Mouse (Mus musculus) stomach, embryonic 15.5 days (tissue): ENCODE measurements around the gene Hmgxb4. TPM values are rescaled to one million over a fixed set of nuclear protein-coding genes. Genes with fewer than 3 reads are reported as not detected.
A peak's percentile ranks its signal among the peaks of the same experiment; 100 is the strongest.

Experiments used
- ATAC-seq: fragments of 200-750 bp; cut with Nextera tagmentation; 2 replicates; pipeline ENCODE4 v1.8.0; 2017; ENCODE audit warnings: low read depth, moderate number of reproducible peaks, moderate TSS enrichment; ENCODE audit not compliant: insufficient read depth, low FRiP score
- H3K27ac ChIP-seq: fragments of 300-500 bp; sonication (generic); 2 replicates; pipeline ENCODE4 v1.5.1; 2015; ENCODE audit warnings: mild to moderate bottlenecking, inconsistent platforms
- H3K27me3 ChIP-seq: fragments of 300-500 bp; sonication (generic); replicated peaks from 2 replicates; pipeline ENCODE4 v1.6.1; 2015; ENCODE audit warnings: inconsistent platforms
- H3K36me3 ChIP-seq: fragments of 300-500 bp; sonication (generic); 2 replicates; pipeline ENCODE4 v1.6.1; 2015; ENCODE audit warnings: inconsistent platforms
- H3K4me1 ChIP-seq: fragments of 300-500 bp; sonication (generic); 2 replicates; pipeline ENCODE4 v1.6.1; 2015; ENCODE audit warnings: inconsistent platforms
- H3K4me2 ChIP-seq: fragments of 300-500 bp; sonication (generic); 2 replicates; pipeline ENCODE4 v1.6.1; 2015; ENCODE audit warnings: mild to moderate bottlenecking, inconsistent platforms
- H3K4me3 ChIP-seq: fragments of 300-500 bp; sonication (generic); replicated peaks from 2 replicates; pipeline ENCODE4 v1.5.1; 2015; ENCODE audit warnings: inconsistent platforms
- H3K9ac ChIP-seq: fragments of 300-500 bp; sonication (generic); 2 replicates; pipeline ENCODE4 v1.6.1; 2015; ENCODE audit warnings: inconsistent platforms
- H3K9me3 ChIP-seq: fragments of 300-500 bp; sonication (generic); 2 replicates; pipeline ENCODE4 v1.6.1; 2016; ENCODE audit warnings: inconsistent platforms
- WGBS: fragments of 180-500 bp; shearing (Covaris S2); methylation state at CpG from one replicate; pipeline ENCODE4 v1.1.7; 2015; 5-methylcytosine and 5-hydroxymethylcytosine counted together
- polyA plus RNA-seq: library from polyadenylated mRNA; unstranded; fragments of >200 nt; fragmentation: Nextera tagmentation; extraction: Ambion mirVana; gene quantifications from 2 replicates; pipeline ENCODE4 v1.2.1, GENCODE M21; 2015

Gene Hmgxb4
- polyA plus RNA-seq, 1 experiment from 2014 or later: 26.0 TPM

DNA sequence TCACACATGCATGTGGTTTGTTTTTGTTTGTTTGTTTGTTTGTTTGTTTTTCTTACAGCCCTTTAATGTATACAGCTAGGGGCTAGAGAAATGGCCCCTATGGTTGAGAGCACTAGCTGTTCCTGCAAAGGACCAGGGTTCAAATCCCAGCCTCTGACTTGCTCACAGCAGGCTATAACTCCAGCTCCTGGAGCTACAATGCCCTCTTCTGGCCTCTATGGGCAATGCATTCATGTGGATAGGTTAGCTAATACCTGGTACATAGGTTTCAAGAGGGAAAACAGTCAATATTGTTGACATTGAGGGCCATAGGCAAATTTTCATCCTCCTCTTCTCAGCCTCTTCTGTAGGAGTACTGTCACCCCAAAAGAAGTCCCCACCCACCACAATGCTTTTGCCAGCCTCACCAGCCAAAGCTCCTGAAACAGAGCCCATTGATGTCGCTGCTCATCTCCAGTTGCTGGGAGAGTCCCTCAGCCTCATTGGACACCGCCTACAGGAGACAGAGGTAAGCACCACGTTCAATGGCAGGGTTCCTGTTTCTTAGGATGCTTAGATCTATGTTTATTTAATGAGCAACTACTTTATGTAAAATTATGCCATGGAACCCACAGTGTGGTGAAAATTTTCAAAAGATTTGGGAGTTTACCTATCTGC, 30.6 kb downstream of the Hmgxb4 start:
- no peaks in the 10 kb centered on the region for H3K4me1 ChIP-seq
- 89% methylated on average over 3 of the region's 3 CpGs for WGBS
- H3K9ac ChIP-seq: no peak overlapping the region
- no peaks in the 10 kb centered on the region for H3K27me3 ChIP-seq
- H3K36me3 ChIP-seq: peaks cover 36% of the 10 kb centered on the region
- H3K9me3 ChIP-seq: no peaks in the 10 kb centered on the region
- no peak overlapping the region for H3K4me3 ChIP-seq
- ATAC-seq: no peak
- H3K4me2 ChIP-seq: no peak overlapping the region
- no peak overlapping the region for H3K27ac ChIP-seq

DNA sequence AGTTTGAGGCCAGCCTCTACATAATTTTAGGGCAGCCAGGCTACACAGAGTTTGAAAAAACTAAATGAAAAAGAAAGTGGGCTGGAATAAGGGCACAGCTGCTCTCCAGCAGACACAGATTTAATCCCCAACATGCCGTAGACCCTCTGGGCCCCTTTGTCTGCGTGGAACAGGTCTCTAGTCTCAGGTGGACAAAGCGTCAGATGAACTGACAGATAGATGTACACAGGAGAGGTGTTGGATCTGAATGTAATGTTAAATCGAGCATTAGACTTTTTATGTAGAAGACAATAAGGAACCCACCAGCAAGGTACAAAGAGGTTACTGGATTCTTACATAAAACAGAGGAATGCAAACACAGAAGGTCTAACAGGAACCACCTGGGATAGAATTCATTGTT, 32.7 kb downstream of the Hmgxb4 start:
- WGBS: 84% methylated on average over 4 of the region's 4 CpGs
- Histone ChIP-seq H3K4me1 (no peaks in the 10 kb centered on the region), H3K27me3 (no peaks in the 10 kb centered on the region), H3K4me2 (no peak overlapping the region), H3K9ac (no peak overlapping the region), H3K9me3 (no peaks in the 10 kb centered on the region), H3K27ac (no peak overlapping the region), H3K36me3 (peaks cover 49% of the 10 kb centered on the region), H3K4me3 (no peak overlapping the region)
- ATAC-seq: no peak

DNA sequence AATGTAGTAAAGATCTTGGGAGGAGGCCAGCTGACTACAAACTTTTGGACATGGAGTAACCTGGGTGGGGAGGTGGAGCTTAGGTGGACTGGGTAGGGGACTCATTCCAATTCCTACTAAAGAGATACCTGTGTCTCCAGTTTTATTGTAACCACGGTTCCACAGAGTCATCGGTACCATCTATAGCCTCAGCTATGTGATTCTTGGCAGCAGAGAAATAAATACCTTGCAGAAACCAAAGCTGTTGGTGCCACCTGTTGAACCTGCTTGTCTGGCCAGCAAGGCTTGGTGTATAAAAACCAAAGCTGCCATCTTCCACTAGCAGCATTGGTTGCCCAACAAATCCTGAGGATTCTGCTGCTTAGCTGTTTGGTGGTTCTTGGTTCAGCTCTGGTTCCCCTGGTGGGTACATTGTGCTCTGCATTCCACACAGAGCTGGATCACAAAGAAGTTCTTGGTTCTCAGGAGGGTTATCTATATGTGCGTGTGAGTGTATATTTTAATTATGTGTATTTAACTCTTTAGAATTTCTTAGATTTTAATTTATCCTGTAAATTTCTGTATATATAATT, 37.4 kb downstream of the Hmgxb4 start:
- Histone ChIP-seq H3K9me3 (no peaks in the 10 kb centered on the region), H3K4me3 (no peak overlapping the region), H3K4me1 (0 out of 2 replicates have a peak, but pooled peaks cover 8% of the 10 kb centered on the region), H3K9ac (no peak overlapping the region), H3K27me3 (no peaks in the 10 kb centered on the region), H3K4me2 (no peak overlapping the region), H3K27ac (no peak overlapping the region), H3K36me3 (peaks cover 19% of the 10 kb centered on the region)
- WGBS: 91% methylated on average over 3 of the region's 3 CpGs
- ATAC-seq: no peak

DNA sequence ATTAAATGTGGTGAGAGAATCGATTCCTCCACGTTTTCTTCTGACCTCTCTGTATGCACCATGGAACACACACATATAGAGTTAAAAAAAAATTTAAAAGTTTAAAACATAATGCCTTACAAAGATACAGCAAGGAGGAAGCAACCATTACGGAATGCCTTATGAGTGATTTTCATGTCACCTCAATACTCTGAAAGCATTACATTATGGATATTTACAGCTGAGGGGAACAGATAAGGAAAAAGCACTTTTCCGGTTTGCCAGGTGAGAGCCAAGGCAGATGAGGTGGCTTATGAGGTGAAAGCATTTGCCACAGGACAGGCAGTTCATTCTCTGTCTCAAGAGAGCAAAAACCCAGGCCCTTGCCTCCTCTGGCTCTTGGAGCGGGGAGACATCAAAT, 39.8 kb downstream of the Hmgxb4 start:
- no peak for ATAC-seq
- Histone ChIP-seq H3K27me3 (no peaks in the 10 kb centered on the region), H3K4me3 (peak overlapping the region; percentile 76), H3K27ac (peak overlapping the region; percentile 87; the same call in 1 of the 2 replicates), H3K9ac (no peak overlapping the region), H3K4me2 (peak overlapping the region; percentile 65), H3K36me3 (peaks cover 13% of the 10 kb centered on the region), H3K4me1 (0 out of 2 replicates have a peak, but pooled peaks cover 8% of the 10 kb centered on the region), H3K9me3 (no peaks in the 10 kb centered on the region)
- 61% methylated on average over 5 of the region's 5 CpGs for WGBS

DNA sequence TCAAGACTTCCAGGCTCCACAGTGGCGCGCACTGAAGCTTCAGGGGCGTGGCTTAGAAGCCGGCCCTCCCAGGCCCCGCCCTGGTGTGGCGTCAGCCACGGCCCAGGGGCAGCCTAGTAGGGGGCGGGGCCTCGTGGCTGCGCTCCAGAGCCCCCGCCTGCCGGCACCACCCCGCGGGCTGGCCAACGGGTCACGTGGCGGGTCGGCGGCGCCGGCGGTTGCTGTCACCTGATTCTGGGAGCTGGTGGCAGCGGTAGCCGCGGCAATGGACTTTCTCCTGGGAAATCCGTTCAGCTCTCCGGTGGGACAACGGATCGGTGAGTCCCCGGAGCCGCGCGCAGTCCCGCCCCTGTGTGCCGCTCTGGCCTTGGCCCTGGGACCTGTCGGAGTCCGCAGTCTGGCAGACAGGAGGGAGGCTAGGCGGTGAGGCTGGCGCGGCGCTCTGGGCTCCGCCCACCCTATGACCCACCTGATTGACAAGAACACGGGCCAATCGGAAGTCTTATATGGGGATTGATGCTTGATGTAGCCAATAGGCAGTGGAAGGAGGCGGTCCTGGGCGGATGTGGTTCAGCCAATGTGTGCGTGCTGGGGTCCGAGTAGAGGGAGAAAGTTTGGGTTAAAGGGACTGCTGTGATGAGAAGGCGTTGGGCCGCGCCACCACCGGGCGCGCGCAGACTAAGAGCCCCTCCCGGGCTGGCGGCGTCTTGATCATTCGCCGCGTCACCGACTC, 40.5 kb downstream of the Hmgxb4 start, which contains the start of gene Tom1:
Gene Tom1, plus strand, starts transcription at position 195 of the 733 bp plus-strand sequence.
- WGBS: under 1% methylated on average over 62 of the region's 62 CpGs
- H3K9ac ChIP-seq: peak within 1 kb of the TSS; percentile 54
- H3K4me1 ChIP-seq: 0 out of 2 replicates have a peak, but pooled peaks cover 12% of the 10 kb centered on the region
- peaks cover 13% of the 10 kb centered on the region for H3K36me3 ChIP-seq
- H3K9me3 ChIP-seq: no peaks in the 10 kb centered on the region
- no peaks in the 10 kb centered on the region for H3K27me3 ChIP-seq
- peak within 1 kb of the TSS; percentile 76 for H3K4me3 ChIP-seq
- peak; percentile 97 for ATAC-seq
- peak within 1 kb of the TSS; percentile 87 for H3K27ac ChIP-seq
- H3K4me2 ChIP-seq: peak within 1 kb of the TSS; percentile 92

DNA sequence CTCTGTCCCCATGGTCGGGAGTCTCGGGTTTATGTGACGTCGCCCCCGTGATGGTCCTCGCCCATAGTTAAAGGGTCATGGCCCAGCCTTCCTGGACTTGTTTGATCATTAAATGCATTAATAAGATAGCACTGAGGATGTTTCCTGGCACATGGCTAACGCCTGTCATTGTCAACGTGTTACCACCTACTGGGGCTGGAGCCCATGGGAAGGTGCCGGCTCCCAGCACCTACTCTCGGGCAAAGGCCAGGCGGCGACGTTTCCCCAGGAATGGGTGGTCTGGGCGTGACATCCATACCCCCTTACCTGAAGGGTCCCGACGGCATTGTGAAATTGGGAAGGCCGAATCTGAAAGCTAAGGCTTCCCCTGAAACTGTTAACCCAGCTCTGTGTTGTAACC, 41.1 kb downstream of the Hmgxb4 start:
- Histone ChIP-seq H3K27ac (peak overlapping the region; percentile 87; the same call in 1 of the 2 replicates), H3K36me3 (peaks cover 10% of the 10 kb centered on the region), H3K9me3 (no peaks in the 10 kb centered on the region), H3K4me2 (peak overlapping the region; percentile 92), H3K27me3 (no peaks in the 10 kb centered on the region), H3K9ac (peak overlapping the region; percentile 54), H3K4me1 (0 out of 2 replicates have a peak, but pooled peaks cover 12% of the 10 kb centered on the region), H3K4me3 (peak overlapping the region; percentile 76)
- no peak for ATAC-seq
- WGBS: under 1% methylated on average over 17 of the region's 17 CpGs

DNA sequence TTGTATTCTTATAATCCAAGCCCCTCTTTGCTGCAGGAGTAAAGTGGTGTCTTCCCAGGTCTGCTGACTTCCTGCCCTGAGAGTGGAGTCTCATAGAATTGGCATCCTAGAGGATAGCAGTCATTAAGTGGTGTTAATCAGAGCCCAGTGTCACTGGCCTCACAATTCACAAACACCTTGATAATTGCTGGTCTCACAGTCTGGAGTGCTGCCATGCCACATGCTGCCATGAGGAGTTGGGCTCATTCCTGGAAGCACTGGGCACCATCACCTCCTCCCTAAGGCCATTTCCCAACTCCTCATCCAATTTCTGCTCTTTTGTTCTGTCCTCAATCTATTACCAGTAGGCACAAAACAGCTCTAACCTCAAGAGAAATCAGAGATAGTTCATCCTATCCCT, 42.5 kb downstream of the Hmgxb4 start:
- H3K4me3 ChIP-seq: no peak overlapping the region
- no peak for ATAC-seq
- H3K9me3 ChIP-seq: no peaks in the 10 kb centered on the region
- 0 out of 2 replicates have a peak, but pooled peaks cover 12% of the 10 kb centered on the region for H3K4me1 ChIP-seq
- no peak overlapping the region for H3K27ac ChIP-seq
- no peak overlapping the region for H3K9ac ChIP-seq
- H3K36me3 ChIP-seq: 0 out of 2 replicates have a peak, but pooled peaks cover under 1% of the 10 kb centered on the region
- H3K27me3 ChIP-seq: no peaks in the 10 kb centered on the region
- H3K4me2 ChIP-seq: no peak overlapping the region

DNA sequence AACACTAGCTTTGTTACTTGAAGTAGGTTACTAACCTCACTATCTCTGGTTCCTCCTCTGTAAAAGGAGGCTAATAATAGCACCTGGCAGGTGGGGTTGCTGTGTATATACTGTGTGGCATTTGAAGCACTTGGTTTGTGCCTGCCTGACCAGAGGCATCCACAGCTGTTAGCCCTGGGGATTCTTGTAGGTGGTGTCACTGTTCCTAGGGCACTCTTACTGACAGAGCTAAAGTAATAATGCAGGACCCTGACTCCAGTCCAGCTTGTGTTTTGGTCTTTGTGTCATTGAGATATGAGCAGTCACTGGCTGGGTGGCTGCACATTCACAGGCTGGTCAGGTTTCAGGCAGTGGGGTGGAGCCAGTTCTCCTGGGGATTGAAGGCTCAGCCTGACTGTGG, 45.3 kb downstream of the Hmgxb4 start:
- Histone ChIP-seq H3K9me3 (no peaks in the 10 kb centered on the region), H3K27me3 (no peaks in the 10 kb centered on the region), H3K36me3 (no peaks in the 10 kb centered on the region), H3K27ac (0 out of 2 replicates have a peak overlapping the region, but pooled peaks have one; percentile 37), H3K4me2 (no peak overlapping the region), H3K9ac (no peak overlapping the region), H3K4me1 (0 out of 2 replicates have a peak, but pooled peaks cover 9% of the 10 kb centered on the region), H3K4me3 (no peak overlapping the region)
- no peak for ATAC-seq

DNA sequence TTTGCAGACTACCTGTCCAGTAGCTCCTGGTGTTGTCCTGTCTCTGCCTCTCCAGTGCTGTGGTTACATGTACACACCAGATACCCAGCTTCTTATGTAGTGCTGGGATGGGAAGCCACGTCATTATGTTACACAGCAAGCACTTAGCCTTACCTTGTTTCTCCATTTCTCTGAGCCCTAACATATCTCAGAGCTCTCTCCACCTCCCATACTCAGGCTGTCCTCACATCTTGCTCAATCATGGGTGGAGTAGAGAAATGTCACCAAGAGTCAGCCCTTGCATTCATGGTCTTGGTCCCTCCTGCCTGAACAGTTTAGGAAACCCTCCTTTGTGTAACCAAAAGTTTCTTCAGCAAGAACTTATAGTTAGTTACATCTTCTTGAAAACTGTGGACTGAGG, 46.6 kb downstream of the Hmgxb4 start:
- Histone ChIP-seq H3K4me1 (0 out of 2 replicates have a peak, but pooled peaks cover 5% of the 10 kb centered on the region), H3K36me3 (no peaks in the 10 kb centered on the region), H3K9me3 (no peaks in the 10 kb centered on the region), H3K27ac (no peak overlapping the region), H3K4me3 (no peak overlapping the region), H3K4me2 (no peak overlapping the region), H3K9ac (no peak overlapping the region), H3K27me3 (no peaks in the 10 kb centered on the region)
- ATAC-seq: no peak
- 76% methylated on average over 1 of the region's 1 CpGs for WGBS

DNA sequence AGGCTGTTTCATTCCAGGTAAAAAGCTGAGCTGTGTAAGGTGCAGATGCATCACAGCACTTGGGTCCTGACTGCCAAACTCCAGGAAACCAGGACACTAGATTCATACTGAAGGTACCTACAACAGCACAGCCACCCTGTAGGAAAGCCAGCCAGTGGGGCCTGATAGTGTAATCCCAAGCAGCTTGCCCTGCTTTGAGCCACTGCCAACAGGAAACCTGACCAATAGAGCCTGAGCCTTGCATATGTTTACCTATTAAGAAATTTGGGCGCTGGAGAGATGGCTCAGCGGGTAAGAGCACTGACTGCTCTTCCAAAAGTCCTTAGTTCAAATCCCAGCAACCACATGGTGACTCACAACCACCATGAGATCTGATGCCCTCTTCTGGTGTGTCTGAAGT, 49.0 kb downstream of the Hmgxb4 start:
- Histone ChIP-seq H3K36me3 (no peaks in the 10 kb centered on the region), H3K27ac (no peak overlapping the region), H3K4me2 (no peak overlapping the region), H3K4me3 (no peak overlapping the region), H3K9ac (no peak overlapping the region), H3K27me3 (no peaks in the 10 kb centered on the region), H3K9me3 (no peaks in the 10 kb centered on the region), H3K4me1 (0 out of 2 replicates have a peak, but pooled peaks cover 5% of the 10 kb centered on the region)
- no peak for ATAC-seq
- WGBS: 84% methylated on average over 2 of the region's 2 CpGs

DNA sequence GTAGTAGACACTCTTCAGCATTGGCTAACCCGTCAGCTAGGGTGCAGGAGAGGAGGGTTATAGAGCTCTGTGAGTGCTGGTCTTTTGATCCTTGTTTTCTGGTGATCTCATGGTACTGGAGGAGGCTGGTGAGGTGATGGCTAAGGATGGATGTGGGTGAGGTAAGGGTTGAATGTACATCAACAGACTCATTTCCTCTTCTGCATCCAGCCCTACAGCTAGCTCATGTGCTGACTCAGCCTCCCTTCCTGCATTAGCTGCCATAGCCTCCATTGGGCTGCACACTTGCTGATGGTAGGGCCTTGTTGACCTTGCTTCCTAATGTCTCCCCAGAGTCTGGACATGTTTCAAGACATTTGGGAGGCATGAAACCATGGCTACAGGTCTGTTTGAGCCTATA, 49.8 kb downstream of the Hmgxb4 start:
- no peak overlapping the region for H3K4me2 ChIP-seq
- no peak overlapping the region for H3K4me3 ChIP-seq
- 78% methylated on average over 1 of the region's 1 CpGs for WGBS
- H3K27me3 ChIP-seq: no peaks in the 10 kb centered on the region
- no peak for ATAC-seq
- H3K27ac ChIP-seq: no peak overlapping the region
- no peak overlapping the region for H3K9ac ChIP-seq
- H3K9me3 ChIP-seq: no peaks in the 10 kb centered on the region
- no peaks in the 10 kb centered on the region for H3K36me3 ChIP-seq
- H3K4me1 ChIP-seq: 0 out of 2 replicates have a peak, but pooled peaks cover 5% of the 10 kb centered on the region

DNA sequence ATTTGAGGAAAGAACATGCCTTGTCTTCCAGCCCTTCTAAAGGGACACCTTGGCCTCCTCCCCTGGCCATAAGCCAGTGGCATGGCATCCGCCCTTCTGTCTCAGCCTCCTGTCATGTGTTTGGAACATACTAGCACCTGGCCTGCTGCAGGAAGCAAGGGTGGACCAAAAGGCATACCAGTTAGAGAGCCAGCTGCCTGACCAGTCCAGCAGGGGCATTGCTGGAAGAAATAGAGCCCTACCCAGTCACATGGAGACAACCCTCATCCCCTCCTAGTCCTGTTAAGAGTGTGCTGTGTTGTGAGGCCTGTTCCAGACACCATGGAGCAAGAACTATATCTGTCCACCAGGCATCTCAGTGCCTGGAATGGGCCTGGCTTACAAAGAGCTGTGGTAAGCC, 53.1 kb downstream of the Hmgxb4 start:
- WGBS: 82% methylated on average over 1 of the region's 1 CpGs
- no peak for ATAC-seq
- no peak overlapping the region for H3K4me3 ChIP-seq

More for the DNA sequence above, 53.1 kb downstream of the Hmgxb4 start:
- Histone ChIP-seq H3K9ac (no peak overlapping the region), H3K27me3 (no peaks in the 10 kb centered on the region), H3K4me2 (no peak overlapping the region), H3K4me1 (no peaks in the 10 kb centered on the region), H3K27ac (no peak overlapping the region), H3K36me3 (0 out of 2 replicates have a peak, but pooled peaks cover 4% of the 10 kb centered on the region), H3K9me3 (no peaks in the 10 kb centered on the region)
